Mouse (Mus musculus): ENCODE data around the gene Itgae. TPM values are rescaled to one million over a fixed set of nuclear protein-coding genes. Genes with fewer than 3 reads are reported as not detected.

Gene Itgae
- not detected for total RNA-seq (2021)
- long read RNA-seq, experiment 1, partial matches to known transcripts: 1 of 1 reads
- long read RNA-seq, experiment 1, other reads (novel, unspliced or antisense): 0 of 1 reads
- long read RNA-seq, experiment 2: 0 reads

DNA sequence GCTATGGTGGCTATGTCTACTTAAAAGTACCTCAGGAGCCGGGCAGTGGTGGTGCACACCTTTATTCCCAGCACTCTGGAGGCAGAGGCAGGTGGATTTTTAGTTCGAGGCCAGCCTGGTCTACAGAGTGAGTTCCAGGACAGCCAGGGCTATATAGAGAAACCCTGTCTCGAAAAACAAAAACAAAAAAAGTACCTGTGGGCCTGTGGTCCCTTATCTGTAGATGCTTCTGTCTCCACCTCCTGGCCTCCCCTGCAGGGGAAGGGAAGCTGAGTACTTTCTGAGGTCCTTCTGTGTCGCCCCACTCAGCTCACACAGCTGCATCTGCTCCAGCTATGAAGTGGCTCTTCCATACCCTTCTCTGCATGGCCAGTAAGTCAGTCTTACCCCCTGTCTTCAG, at the start of gene Itgae:
Itgae (plus strand) TSS at position 301 of the 400 bp plus-strand sequence.
- no peak within 1 kb of the TSS for H3K4me3 ChIP-seq
- TF ChIP-seq CTCF (IDR thresholded peaks at IDR 0.05): no peak
- no peak for DNase-seq (ENCODE audit: extremely low spot score in 1 of 2, low spot score in 2 of 2)
- intact Hi-C loops (cut with DNase I): no loop called here
- H3K27ac ChIP-seq: no peak within 1 kb of the TSS

DNA sequence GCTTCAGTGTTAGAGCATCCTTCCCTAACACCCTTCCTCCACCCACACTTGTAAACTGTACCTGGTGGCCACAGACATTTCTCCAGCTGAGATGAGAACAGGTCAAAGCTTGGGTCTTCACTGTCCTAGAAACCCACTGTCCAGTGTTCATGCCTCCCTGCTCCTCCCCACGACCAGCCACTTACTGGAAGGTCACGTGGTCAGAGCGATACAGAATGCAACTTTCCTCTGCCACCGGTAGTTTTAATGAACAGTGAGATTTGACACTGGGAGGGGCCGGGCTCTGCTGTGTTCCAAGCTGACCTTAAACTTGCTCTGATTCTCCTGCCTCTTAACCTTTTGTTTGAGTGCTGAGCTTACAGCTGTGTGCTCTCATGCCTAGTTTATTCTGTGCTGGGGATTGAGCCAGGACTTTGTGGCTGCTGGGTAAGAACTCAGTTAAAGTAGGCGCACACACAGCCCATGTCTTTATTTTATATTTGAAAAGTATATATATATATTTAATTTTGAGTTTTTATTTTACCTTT, 46.1 kb upstream of the Itgae start:
- no peak for DNase-seq (ENCODE audit: extremely low spot score in 1 of 2, low spot score in 2 of 2)
- intact Hi-C loops (cut with DNase I): loop anchor here (10.0 kb wide), 1 partner anchor 469 kb away; no protein-coding TSS in a partner anchor
- Histone ChIP-seq H3K27ac (no peak overlapping the region), H3K4me3 (no peak overlapping the region)
- TF ChIP-seq CTCF (IDR thresholded peaks at IDR 0.05): no peak

DNA sequence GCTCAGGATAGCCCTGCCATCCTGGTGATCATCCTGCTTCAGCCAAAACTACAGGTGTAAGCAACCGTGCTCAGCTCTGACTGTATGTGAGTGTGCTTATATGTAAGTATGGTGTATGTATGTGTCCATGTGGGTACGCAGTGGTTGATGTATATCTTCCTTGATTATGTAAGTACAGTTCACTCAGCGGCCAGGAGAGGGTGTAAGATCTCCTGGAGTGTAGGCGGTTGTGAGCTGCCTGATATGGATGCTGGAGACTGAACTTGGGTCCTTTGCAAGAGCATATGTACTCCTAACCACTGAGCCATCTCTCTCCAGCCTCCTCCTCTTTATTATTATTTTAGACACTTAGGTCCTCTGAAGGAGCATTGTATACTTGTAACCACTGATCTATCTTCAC, 45.6 kb upstream of the Itgae start:
- intact Hi-C loops (cut with DNase I): loop anchor here (5.0 to 10.0 kb wide), 2 partner anchors 117 to 470 kb away; no protein-coding TSS in a partner anchor
- TF ChIP-seq CTCF (IDR thresholded peaks at IDR 0.05): no peak; the same call in none of the 2 replicates

DNA sequence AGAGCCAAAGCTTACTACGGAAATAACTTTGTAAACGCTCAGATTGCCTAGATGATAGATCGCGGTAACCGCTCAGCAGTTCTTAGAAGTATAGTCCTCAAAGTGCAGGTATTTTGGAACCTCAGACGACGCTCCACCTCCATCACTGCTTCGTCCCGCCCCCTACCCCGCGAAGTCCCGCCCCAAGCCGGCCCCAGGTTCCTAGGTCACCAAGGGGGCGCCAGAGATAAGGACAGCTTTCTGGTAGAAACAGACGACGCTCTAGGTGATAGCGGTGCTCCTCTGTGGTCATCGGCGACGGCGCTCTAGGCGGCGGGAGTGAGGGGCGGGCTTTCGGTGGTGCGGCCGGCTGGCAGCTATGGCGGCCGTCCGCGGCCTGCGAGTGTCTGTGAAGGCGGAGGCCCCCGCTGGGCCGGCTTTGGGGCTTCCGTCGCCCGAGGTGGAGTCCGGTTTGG, 42.8 kb upstream of the Itgae start, which contains the start of gene Ncbp3:
Ncbp3 (plus strand) TSS at position 242 of the 455 bp plus-strand sequence.
- intact Hi-C loops (cut with DNase I): loop anchor here (1.0 to 10.0 kb wide), 3 partner anchors 28 to 473 kb away; partner anchors contain the start of gene Camkk1

More for the DNA sequence above, 45.6 kb upstream of the Itgae start:
- no peak for DNase-seq (ENCODE audit: extremely low spot score in 1 of 2, low spot score in 2 of 2)
- H3K4me3 ChIP-seq: no peak overlapping the region
- H3K27ac ChIP-seq: no peak overlapping the region

DNA sequence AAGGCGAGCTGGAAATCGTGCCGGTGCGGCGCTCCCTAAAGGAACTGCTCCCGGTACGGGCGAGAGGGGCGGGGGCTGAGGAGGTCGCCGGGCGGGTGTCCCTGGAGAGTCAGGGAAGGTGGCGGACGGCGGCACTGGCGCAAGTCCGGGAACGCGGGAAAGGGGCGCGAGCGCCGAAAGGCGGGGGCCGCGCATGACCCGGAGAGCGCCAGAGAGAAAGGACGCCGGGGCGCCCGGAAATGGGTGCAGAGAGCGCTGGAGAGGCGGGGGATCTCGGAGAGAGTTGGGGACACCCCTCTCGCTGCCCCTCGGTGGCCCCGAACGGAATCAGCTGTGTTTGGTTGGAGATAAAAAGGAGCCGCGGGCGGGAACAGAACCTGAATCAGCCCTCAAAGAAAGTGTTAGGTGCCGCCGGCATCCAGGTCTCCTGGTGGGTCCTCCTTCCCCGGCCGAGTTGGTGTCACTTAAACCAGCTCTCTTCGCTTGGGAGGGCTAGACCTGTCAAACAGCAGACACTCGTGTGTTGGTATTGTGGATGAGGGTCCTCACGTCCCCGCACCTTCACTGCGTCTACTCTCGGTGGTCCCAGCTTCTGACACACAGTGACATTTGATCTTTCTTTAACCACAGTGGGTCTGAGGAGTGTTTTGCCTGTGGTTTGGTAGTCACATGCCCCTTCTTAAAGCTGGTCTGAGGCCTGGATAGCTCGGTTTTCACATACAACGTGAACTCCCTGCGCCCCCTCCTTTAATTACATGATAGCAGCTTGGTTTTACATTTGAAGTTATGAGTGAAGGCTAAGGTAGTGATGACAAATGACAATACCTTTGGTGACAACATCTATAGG, 42.1 kb upstream of the Itgae start:
- H3K27ac ChIP-seq: peak overlapping the region; percentile 98
- peak overlapping the region; percentile 90 for H3K4me3 ChIP-seq
- no peak for DNase-seq (ENCODE audit: extremely low spot score in 1 of 2, low spot score in 2 of 2)
- TF ChIP-seq CTCF (IDR thresholded peaks at IDR 0.05): no peak
- intact Hi-C loops (cut with DNase I): loop anchor here (2.0 to 10.0 kb wide), 3 partner anchors 41 to 473 kb away; no protein-coding TSS in a partner anchor

More for the DNA sequence above, 42.8 kb upstream of the Itgae start, which contains the start of gene Ncbp3:
- peak within 1 kb of the TSS; percentile 90 for H3K4me3 ChIP-seq
- peak; percentile 65 for TF ChIP-seq CTCF (IDR thresholded peaks at IDR 0.05)
- DNase-seq (ENCODE audit: extremely low spot score in 1 of 2, low spot score in 2 of 2): peak; percentile 92 to 95
- peak within 1 kb of the TSS; percentile 98 for H3K27ac ChIP-seq

DNA sequence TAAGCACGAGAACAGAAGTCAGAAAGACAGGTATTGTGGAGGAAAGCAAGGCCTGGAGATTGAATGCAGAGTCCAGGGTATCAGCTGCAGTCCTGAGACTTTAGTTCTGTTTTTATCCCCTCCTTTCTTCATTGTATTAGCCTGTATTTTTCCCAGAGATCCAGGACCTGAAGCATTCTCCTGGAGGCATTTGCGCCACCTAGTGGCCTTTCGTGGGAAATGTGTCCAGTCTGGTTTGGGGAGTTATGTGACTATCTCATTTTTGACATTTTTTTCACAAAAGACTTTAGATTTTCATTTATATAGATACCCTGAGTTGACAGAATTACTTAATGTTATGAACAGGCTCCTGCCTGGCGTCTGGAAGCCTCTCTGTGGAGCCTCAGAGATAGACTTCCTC, 41.0 kb upstream of the Itgae start:
- TF ChIP-seq CTCF (IDR thresholded peaks at IDR 0.05): peak; percentile 97
- Histone ChIP-seq H3K4me3 (peak overlapping the region; percentile 23; the same call in 1 of the 2 replicates), H3K27ac (no peak overlapping the region)
- DNase-seq (ENCODE audit: extremely low spot score in 1 of 2, low spot score in 2 of 2): peak; percentile 70 to 81
- intact Hi-C loops (cut with DNase I): loop anchor here (2.0 to 10.0 kb wide), 3 partner anchors 43 to 475 kb away; no protein-coding TSS in a partner anchor

DNA sequence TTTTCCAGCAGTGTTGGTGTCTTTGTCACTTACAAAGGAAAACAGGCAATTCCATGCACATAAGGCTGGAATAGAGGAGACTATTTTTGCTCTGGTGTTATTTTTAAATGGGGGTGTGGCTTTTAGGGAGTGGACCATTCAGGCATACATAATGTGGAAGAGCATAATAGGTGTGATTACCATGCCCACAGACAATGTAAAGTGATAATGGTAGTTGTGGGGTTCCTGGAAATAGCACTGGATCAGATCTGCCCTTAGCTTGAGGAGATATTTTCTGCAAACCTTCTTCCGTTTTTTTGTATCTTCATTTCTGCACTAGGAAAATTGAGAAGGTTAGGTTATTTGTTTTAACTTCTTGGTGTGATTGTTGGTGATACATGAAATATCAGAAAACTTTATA, 37.6 kb upstream of the Itgae start:
- no peak for DNase-seq (ENCODE audit: extremely low spot score in 1 of 2, low spot score in 2 of 2)
- H3K4me3 ChIP-seq: no peak overlapping the region
- intact Hi-C loops (cut with DNase I): no loop called here
- TF ChIP-seq CTCF (IDR thresholded peaks at IDR 0.05): no peak
- H3K27ac ChIP-seq: no peak overlapping the region

DNA sequence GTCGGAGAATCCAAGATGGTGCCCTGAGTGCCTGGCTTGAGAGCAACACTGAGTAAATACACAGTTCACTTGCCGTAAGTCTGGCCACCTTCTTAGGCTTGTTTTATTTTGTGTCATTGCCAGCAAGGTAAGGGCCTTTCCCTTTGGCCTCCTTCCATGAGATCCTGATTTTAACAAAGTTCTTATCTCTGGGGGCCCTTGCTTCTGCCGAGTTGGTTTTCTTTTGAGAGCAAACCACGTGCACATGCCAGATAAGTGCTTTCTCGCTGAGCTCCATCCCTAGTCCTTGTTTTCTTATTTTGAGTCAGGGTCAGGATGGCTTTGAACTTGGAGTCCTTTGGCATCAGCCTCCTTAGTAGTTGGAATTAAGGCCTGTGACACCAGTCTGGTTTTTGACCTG, 32.7 kb upstream of the Itgae start:
- DNase-seq (ENCODE audit: extremely low spot score in 1 of 2, low spot score in 2 of 2): no peak
- no peak overlapping the region for H3K4me3 ChIP-seq
- TF ChIP-seq CTCF (IDR thresholded peaks at IDR 0.05): no peak
- no peak overlapping the region for H3K27ac ChIP-seq
- intact Hi-C loops (cut with DNase I): no loop called here

DNA sequence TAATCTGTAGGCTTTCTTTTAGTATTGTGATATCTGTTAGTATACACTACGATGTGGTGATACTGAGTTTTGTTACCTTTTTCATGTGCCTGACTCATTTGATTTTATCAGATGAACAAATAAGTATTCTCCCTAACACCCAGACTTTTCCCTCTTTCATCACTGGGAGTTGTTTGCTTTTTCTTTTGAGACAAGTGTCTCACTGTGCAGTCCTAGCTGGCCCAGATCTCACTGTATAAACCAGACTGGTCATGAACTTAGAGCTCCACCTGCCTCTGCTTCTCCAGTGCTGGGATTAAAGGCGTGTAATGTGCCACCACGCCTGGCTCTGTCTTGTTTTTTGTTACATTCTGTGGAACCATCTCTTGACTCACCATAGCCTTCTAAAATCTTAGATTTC, 30.8 kb upstream of the Itgae start:
- intact Hi-C loops (cut with DNase I): no loop called here
- Histone ChIP-seq H3K27ac (no peak overlapping the region), H3K4me3 (no peak overlapping the region)
- DNase-seq (ENCODE audit: extremely low spot score in 1 of 2, low spot score in 2 of 2): no peak
- TF ChIP-seq CTCF (IDR thresholded peaks at IDR 0.05): no peak

DNA sequence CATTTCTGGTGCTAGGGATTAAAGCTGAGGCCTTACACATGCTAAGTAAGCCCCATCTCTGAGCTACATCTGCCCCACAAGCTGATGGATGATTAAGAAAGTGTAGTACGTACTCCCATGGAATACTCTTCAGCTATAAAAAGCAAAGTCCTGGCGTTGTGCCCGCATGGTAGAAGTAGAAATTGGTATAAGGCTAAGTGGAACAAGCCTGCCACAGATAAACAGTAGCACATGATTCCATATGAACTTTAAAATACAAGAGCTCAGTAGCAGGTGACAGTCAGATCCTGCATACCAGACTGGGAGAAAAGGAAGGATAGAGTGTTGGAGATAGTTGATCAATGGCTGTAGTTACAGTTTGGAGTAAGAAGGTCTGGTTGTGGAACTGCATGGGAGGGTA, 29.0 kb upstream of the Itgae start:
- DNase-seq (ENCODE audit: extremely low spot score in 1 of 2, low spot score in 2 of 2): no peak
- H3K27ac ChIP-seq: no peak overlapping the region
- no peak overlapping the region for H3K4me3 ChIP-seq
- no peak for TF ChIP-seq CTCF (IDR thresholded peaks at IDR 0.05)
- intact Hi-C loops (cut with DNase I): no loop called here

DNA sequence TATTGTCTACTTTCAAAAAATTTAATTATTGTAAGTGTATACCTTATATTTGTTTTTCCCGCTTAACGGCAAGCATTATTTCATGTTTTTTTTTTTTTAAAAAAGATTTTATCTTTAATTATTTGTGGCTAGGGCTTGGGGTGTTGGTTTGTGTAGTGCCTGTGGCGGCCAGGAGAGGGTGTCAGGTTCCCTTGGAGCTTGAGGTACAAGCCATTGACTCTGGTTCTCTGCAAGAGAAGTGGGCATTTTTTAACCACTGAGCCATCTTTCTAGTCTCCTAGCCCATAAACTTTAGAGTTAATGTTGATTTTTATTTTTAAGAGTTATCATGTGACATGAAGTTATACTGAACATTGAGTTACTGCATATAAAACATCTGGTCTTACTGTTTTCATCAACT, 18.5 kb upstream of the Itgae start:
- peak; percentile 75 for TF ChIP-seq CTCF (IDR thresholded peaks at IDR 0.05)
- intact Hi-C loops (cut with DNase I): loop anchor here (5.0 kb wide), 1 partner anchor 1300 kb away; no protein-coding TSS in a partner anchor
- Histone ChIP-seq H3K4me3 (no peak overlapping the region), H3K27ac (no peak overlapping the region)
- DNase-seq (ENCODE audit: extremely low spot score in 1 of 2, low spot score in 2 of 2): peak in 1 of 2 experiments; percentile 55

DNA sequence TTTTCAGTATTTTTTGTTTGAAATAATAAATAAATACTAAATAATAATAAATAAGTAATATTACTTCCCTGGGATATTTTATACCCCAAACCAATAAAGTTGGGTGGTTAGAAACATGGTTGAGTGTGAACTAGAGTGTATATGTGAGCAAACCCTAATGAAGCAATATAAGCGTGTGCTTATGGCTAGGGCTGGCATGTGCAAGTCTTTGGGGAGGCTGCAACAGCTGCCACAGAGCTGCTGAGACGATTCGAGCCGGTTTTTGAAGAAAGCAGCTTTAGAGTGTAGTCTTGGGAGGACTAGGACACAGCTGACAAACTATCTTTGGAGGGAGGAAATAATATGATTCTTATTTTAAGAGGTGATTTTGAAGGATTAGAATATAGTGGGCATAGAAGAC, 14.1 kb upstream of the Itgae start:
- Histone ChIP-seq H3K27ac (no peak overlapping the region), H3K4me3 (no peak overlapping the region)
- intact Hi-C loops (cut with DNase I): no loop called here
- DNase-seq (ENCODE audit: extremely low spot score in 1 of 2, low spot score in 2 of 2): no peak
- TF ChIP-seq CTCF (IDR thresholded peaks at IDR 0.05): no peak
